Mouse (Mus musculus) cerebellum, postnatal 25 days (tissue): ENCODE data around the gene Prkn.
A peak's percentile ranks its signal among the peaks of the same experiment; 100 is the strongest.

ENCODE experiments used
- DNase-seq, 2 experiments: peaks; one replicate each; pipeline ENCODE4 v3.0.0; 2021; ENCODE audit warnings: mixed read lengths in 2 of 2

Gene Prkn

GRCm38 (mm10) chr17:11414288-11414687 is 574.1 kb downstream of the Prkn start:
- DNase-seq: no peak

GRCm38 (mm10) chr17:11417150-11417549 is 577.0 kb downstream of the Prkn start:
- no peak for DNase-seq

GRCm38 (mm10) chr17:11419484-11419883 is 579.3 kb downstream of the Prkn start:
- no peak for DNase-seq

GRCm38 (mm10) chr17:11420839-11421238 is 580.7 kb downstream of the Prkn start:
- peak; percentile 51 to 53 for DNase-seq

DNA sequence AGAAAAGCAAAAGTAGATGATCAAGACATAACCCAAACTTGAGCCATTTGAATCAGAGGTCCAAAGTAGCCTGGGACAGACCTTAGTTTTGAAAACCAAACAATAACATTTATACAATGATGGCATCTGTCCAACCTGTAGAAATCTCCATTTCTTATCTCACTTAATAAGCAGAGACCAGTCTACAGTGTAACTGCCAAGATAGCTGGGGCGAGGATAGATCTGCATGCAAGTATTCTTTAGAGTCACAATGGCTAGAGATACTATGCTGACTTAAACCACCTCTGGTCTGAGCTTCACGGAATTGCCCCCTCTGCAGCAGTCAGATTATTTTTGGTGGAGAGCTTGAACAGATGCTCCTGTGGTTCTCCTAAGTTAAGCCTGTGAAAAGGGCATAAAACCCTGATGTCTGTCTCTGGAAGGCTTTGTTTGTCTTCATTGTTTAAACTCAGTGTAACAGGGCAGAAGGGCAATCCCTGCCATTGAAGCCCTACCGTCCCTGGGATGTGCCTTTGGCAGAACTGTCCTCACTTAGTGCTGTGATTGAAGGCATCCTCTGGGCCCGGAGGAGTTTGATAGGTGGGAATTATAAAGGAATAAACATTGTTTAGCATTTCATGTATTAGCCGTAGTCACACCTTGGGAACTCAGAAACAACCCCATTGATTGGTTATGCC is 581.2 kb downstream of the Prkn start:
- no peak for DNase-seq

DNA sequence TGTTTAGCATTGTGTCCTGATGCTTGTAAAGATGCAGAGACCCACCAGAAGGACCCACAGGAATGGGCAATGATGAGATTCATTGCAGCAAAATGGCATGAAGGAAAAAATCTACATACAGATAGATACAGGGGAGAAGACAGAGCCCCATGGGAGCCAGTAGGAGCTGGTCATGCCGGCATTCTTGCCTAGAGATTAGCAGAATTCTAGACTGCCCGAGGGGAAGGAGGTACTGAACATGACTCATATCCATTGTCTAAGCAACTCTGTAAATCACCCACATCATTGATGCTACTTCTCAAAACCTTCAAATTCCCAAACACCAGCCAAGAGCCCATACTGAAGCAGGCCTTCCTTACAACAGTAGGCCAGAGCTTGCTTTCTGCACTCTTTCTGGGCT is 591.1 kb downstream of the Prkn start:
- no peak for DNase-seq

DNA sequence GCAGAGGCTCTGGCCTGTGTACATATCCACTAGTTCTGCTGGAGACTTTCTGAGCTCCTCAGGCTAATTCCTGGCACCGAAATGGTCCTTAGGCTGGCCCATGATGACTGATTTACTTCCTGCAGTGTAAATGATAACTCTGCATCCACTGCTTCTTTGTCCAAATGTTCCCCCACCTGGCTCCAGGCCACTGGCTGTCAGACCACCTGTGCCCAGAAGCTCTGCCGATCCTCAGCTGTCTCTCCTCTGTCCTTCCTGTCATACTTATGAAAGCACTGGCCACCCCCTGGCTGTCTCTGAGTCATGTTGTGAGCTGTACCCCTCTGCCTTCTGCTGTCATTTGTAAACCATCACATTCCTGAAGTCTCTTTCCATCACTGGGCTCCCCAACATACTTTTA is 592.4 kb downstream of the Prkn start:
- no peak for DNase-seq

DNA sequence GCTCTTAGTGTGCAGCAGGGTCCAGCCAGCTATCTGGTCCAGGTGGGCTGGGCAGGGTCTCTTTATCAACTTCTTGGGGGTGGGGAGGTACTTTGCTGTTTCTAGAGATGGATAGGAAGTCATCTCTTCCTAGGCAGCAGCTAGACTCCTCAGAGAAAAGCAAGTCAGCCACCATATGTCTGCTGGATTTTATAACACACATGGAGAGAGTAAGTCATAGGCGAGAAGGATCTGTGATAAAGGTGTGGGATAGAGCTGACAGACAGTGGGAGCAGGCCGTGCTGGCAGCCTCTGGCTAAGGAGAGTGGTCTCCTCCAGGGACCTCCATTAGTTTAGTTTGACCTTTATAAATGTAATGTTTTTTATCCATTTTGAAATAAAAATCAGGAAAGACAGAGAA is 622.5 kb downstream of the Prkn start:
- DNase-seq: no peak

GRCm38 (mm10) chr17:11466095-11466494 is 625.9 kb downstream of the Prkn start:
- DNase-seq: no peak

GRCm38 (mm10) chr17:11468624-11469023 is 628.4 kb downstream of the Prkn start:
- no peak for DNase-seq

- DNase-seq: no peak
Observed at GRCm38 (mm10) chr17:11483032-11483431, 642.8 kb downstream of the Prkn start.

- peak; percentile 73 to 79 for DNase-seq
Observed at GRCm38 (mm10) chr17:11490051-11490450, 649.9 kb downstream of the Prkn start.

- DNase-seq: no peak
Observed at GRCm38 (mm10) chr17:11502556-11502955, 662.4 kb downstream of the Prkn start.

- DNase-seq: no peak
Observed at GRCm38 (mm10) chr17:11504496-11504895, 664.3 kb downstream of the Prkn start.

DNA sequence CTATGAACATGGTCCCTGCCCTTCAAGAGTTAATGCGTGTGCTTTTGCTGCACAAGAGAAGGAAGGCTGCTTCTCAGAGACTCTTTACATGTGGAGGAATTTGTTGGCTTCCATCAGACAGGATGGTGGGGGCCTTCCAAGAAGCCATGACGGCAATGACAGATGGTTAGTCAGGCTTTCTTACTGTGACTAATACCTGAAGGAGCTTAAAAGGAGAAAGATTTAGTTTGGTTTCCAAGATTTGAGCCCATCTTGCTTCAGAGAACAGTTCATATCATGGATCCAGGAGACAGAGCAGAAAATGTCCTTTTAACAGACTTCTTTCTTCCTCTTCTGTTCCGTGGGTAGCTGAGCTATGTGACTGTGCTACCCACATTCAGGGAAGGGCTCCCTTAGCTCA is 666.9 kb downstream of the Prkn start:
- no peak for DNase-seq

DNA sequence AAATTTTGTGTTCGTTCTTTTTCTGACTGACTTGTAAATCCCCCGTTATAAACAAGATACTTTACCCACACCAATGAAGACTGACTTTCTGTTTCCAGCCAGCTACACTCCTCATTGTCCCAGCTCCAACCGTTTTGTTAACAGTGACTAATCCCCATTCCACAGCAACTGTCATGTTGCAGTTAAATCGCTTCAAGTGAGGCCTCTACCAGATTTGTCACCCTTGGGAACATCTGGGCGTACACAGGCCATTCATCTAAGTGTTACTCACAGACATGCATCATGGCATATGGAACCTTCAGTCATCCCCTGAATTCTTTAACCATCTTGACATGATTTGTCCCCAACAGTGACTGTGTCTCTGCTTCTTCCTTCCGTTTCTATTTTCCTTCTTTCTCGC is 669.9 kb downstream of the Prkn start:
- DNase-seq: no peak

- DNase-seq: no peak
Observed at GRCm38 (mm10) chr17:11514032-11514761, 674.0 kb downstream of the Prkn start.

GRCm38 (mm10) chr17:11515619-11516018 is 675.4 kb downstream of the Prkn start:
- DNase-seq: no peak

GRCm38 (mm10) chr17:11516165-11516564 is 676.0 kb downstream of the Prkn start:
- DNase-seq: no peak

GRCm38 (mm10) chr17:11532066-11532465 is 691.9 kb downstream of the Prkn start:
- DNase-seq: no peak

- DNase-seq: no peak
Observed at GRCm38 (mm10) chr17:11532748-11533147, 692.6 kb downstream of the Prkn start.

DNA sequence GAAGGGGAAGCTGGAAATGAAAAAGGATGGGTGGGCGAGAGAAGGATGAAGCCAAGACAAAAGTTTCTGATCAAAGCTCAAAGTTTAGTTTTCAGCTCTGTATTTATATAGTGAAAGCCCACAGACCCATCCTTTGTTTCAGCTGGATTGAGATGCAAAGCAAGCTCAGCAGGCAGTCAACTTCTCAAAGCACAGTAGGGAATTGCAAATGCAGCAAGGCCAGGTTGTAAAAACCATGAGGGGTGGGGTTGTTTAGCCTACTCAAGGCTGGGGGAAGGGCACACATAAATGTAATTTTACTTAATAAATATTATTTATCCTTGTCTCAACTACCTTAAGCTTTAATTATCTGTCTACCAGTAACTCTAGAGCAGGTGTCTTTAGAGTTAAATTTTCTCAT is 693.7 kb downstream of the Prkn start:
- no peak for DNase-seq

- no peak for DNase-seq
Observed at GRCm38 (mm10) chr17:11538826-11539225, 698.6 kb downstream of the Prkn start.

GRCm38 (mm10) chr17:11541928-11542623 is 701.9 kb downstream of the Prkn start:
- DNase-seq: no peak
